Mouse (Mus musculus): Measurements from ENCODE around the gene Pnma1. TPM values are rescaled to one million over a fixed set of nuclear protein-coding genes. Genes with fewer than 3 reads are reported as not detected.

Gene Pnma1
- polyA plus RNA-seq (2017; shearing (Covaris generic)): under 1 TPM in 1 of 2 experiments, not detected in 1; 0.10 TPM

GRCm38 (mm10) chr12:84147954-84148621 is at the start of gene Pnma1:
Pnma1 (minus strand) TSS chr12:84148489.

GRCm38 (mm10) chr12:84114153-84114994 is 33.9 kb downstream of the Pnma1 start, which contains the start of gene Dnal1:
Dnal1 (plus strand) TSS chr12:84114366.

GRCm38 (mm10) chr12:84100604-84101492 is 47.4 kb downstream of the Pnma1 start, which contains the start of gene Acot6:
Acot6 (plus strand) TSS chr12:84100654.

Other genes with a start within 250 kb of the Pnma1 start
- gene Numb, start 226.6 kb downstream of the Pnma1 start, polyA plus RNA-seq (2017; shearing (Covaris generic)): 10 to 100 TPM; 32.0 to 32.8 TPM
- 10 to 100 TPM; 24.0 to 28.5 TPM for gene Riox1, start 197.9 kb downstream of the Pnma1 start, polyA plus RNA-seq (2017; shearing (Covaris generic))
- gene Heatr4, start 163.6 kb downstream of the Pnma1 start, polyA plus RNA-seq (2017; shearing (Covaris generic)): under 1 TPM in 1 of 2 experiments, not detected in 1; 0.11 TPM
- 1 to 10 TPM; 4.8 to 5.5 TPM for gene Acot2, start 160.6 kb downstream of the Pnma1 start, polyA plus RNA-seq (2017; shearing (Covaris generic))
- gene Acot1, start 139.0 kb downstream of the Pnma1 start, polyA plus RNA-seq (2017; shearing (Covaris generic)): under 1 TPM in 1 of 2 experiments, not detected in 1; 0.23 TPM
- gene Acot4, start 110.1 kb downstream of the Pnma1 start, polyA plus RNA-seq (2017; shearing (Covaris generic)): 1 to 10 TPM in 1 of 2 experiments, under 1 TPM in 1; 0.04 to 1.3 TPM
- not detected for gene Gm49366, start 109.6 kb downstream of the Pnma1 start, polyA plus RNA-seq (2017; shearing (Covaris generic))
- gene Acot3, start 96.3 kb downstream of the Pnma1 start, polyA plus RNA-seq (2017; shearing (Covaris generic)): under 1 TPM in 1 of 2 experiments, not detected in 1; 0.06 TPM
- gene Acot5, start 79.2 kb downstream of the Pnma1 start, polyA plus RNA-seq (2017; shearing (Covaris generic)): not detected
- 1 to 10 TPM; 1.5 to 2.6 TPM for gene Acot6, start 47.8 kb downstream of the Pnma1 start, polyA plus RNA-seq (2017; shearing (Covaris generic))
- gene Dnal1, start 34.1 kb downstream of the Pnma1 start, polyA plus RNA-seq (2017; shearing (Covaris generic)): under 1 TPM; 0.26 to 0.48 TPM
- gene Elmsan1, start 70.4 kb upstream of the Pnma1 start, polyA plus RNA-seq (2017; shearing (Covaris generic)): 10 to 100 TPM; 14.2 to 19.1 TPM
- gene Ptgr2, start 136.7 kb upstream of the Pnma1 start, polyA plus RNA-seq (2017; shearing (Covaris generic)): 10 to 100 TPM; 29.4 to 29.7 TPM
- gene Zfp410, start 168.4 kb upstream of the Pnma1 start, polyA plus RNA-seq (2017; shearing (Covaris generic)): 10 to 100 TPM; 55.8 to 64.5 TPM
- gene Coq6, start 213.2 kb upstream of the Pnma1 start, polyA plus RNA-seq (2017; shearing (Covaris generic)): 10 to 100 TPM; 15.8 to 24.0 TPM
- under 1 TPM in 1 of 2 experiments, not detected in 1; 0.50 TPM for gene Fam161b, start 213.3 kb upstream of the Pnma1 start, polyA plus RNA-seq (2017; shearing (Covaris generic))